Mouse (Mus musculus) liver, embryonic 14.5 days (tissue): ENCODE results near the gene Rsbn1.

Experiments
- CTCF ChIP-seq: IDR thresholded peaks from 2 replicates; pipeline ENCODE4 v1.5.1; 2016; ENCODE audit warnings: antibody characterized with exemption, low read depth, control low read depth
- EP300 ChIP-seq: IDR thresholded peaks from 2 replicates; pipeline ENCODE4 v1.6.1; 2016; ENCODE audit warnings: antibody characterized with exemption, low read depth

- TF ChIP-seq CTCF (no peak), EP300 (no peak)
Observed at GRCm38 (mm10) chr3:103971157-103971556, 57.2 kb downstream of the Rsbn1 start.
